28 mouse cellular contexts compared by ENCODE assay signal in genomic region chr11:75758553-75758952, GRCm38 (mm10). TPM values are rescaled to one million over a fixed set of nuclear protein-coding genes. Genes with fewer than 3 reads are reported as not detected.
"Had no signal": no experiment of that assay in that cellular context is flagged by ENCODE, and none has a peak within 500 bp of the region (broad histone marks: within the 10 kb centered on the region; RNA-seq: fewer than 3 reads in every experiment).

No protein-coding gene starts in this region.

- DNase-seq: cerebellum, adult 18-20 months; cerebellum, adult 2 months; cerebellum, adult 8-10 months; cerebellum, adult 9-10 months; cerebellum, adult 9-11 months; cerebellum, postnatal 10 days; cerebellum, postnatal 14 days; cerebellum, postnatal 25 days; cerebellum, postnatal 36 days; embryo, embryonic 11 days; forebrain, postnatal 0 days; gastrocnemius, postnatal 10 days; gastrocnemius, postnatal 14 days; gastrocnemius, postnatal 25 days; heart, adult 11 months; heart, adult 18-20 months; heart, adult 2 months had no signal

- H3K27ac ChIP-seq: embryonic facial prominence, embryonic 10.5 days; embryonic facial prominence, embryonic 12.5 days; embryonic facial prominence, embryonic 13.5 days; embryonic facial prominence, embryonic 15.5 days; forebrain, embryonic 10.5 days; forebrain, embryonic 12.5 days; forebrain, embryonic 13.5 days; forebrain, embryonic 15.5 days; heart, adult 2 months had no signal

- H3K4me3 ChIP-seq: embryonic facial prominence, embryonic 10.5 days; embryonic facial prominence, embryonic 12.5 days; embryonic facial prominence, embryonic 13.5 days; embryonic facial prominence, embryonic 15.5 days; erythroblast, embryonic 14.5 days; forebrain, embryonic 10.5 days; forebrain, embryonic 12.5 days; forebrain, embryonic 13.5 days; forebrain, embryonic 15.5 days; heart, adult 2 months had no signal

RNA-seq across cellular contexts. Expression of gene Doc2b, which starts 37.3 kb away (rescaled TPM):
- total RNA-seq: common myeloid progenitor, adult 5-6 weeks; granulocyte monocyte progenitor cell, adult 5-6 weeks had no signal
